Mouse (Mus musculus) bone marrow, adult 2 months (tissue): ENCODE measurements at regions not wholly inside any gene's neighbourhood (a gene's known extent, or its start where the extent isn't known, plus 50 kb on each side); places are given as distances from the start of the nearest gene placed in this dataset.

Source experiments
- H3K27ac ChIP-seq: fragments of 200-500 bp; 2 replicates; pipeline ENCODE4 v1.5.1; 2012; ENCODE audit warnings: low read depth, mild to moderate bottlenecking, control low read depth, inconsistent platforms, low read length; ENCODE audit not compliant: control insufficient read depth, poor library complexity, insufficient read depth
- H3K4me1 ChIP-seq: fragments of 200-500 bp; 2 replicates; pipeline ENCODE4 v1.6.1; 2011; ENCODE audit warnings: low read length; ENCODE audit not compliant: control insufficient read depth, insufficient read depth
- H3K4me3 ChIP-seq: fragments of 200-500 bp; replicated peaks from 2 replicates; pipeline ENCODE3; 2011; ENCODE audit warnings: mild to moderate bottlenecking, low read depth, low read length, control low read depth; ENCODE audit not compliant: control insufficient read depth
- CTCF ChIP-seq: fragments of 200-500 bp; IDR thresholded peaks from 2 replicates; pipeline ENCODE4 v1.5.1; 2011; ENCODE audit warnings: low read length, control low read depth; ENCODE audit not compliant: control insufficient read depth, insufficient read depth
- POLR2A ChIP-seq: fragments of 200-500 bp; IDR thresholded peaks from 2 replicates; pipeline ENCODE4 v1.6.1; 2011; ENCODE audit warnings: low read depth, mild to moderate bottlenecking, control low read depth, low read length, borderline replicate concordance; ENCODE audit not compliant: control insufficient read depth
- WGBS: fragments of 180-500 bp; shearing (Covaris S2); methylation state at CpG from one replicate; pipeline ENCODE4 v1.1.7; 2018; 5-methylcytosine and 5-hydroxymethylcytosine counted together

DNA sequence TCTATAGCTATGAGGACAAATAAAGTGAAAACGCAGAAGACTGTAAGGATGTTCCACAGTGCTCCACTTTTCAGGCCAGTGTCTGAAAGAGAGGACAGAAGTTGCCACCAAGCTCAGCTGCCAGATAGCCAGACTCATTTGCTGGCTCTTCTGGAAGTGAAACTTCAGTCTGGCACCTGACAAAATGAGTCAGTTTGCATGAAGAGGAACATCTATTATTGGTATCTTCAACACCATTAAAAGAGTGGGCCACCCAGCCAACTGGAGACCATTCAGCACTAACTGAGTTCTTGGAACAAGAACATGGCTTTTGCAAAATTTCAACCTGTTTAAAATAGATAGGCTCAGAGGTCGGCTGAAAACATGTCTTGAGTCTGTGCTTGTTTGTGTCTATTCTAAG lies 592.4 kb upstream of the Tbl1xr1 start:
- TF ChIP-seq POLR2A (no peak), CTCF (no peak)
- Histone ChIP-seq H3K4me3 (no peak overlapping the region), H3K27ac (no peak overlapping the region), H3K4me1 (no peaks in the 10 kb centered on the region)
- WGBS = 61% methylated on average over 2 of the region's 2 CpGs

GRCm38 (mm10) chr3:21485454-21485853 lies 591.0 kb upstream of the Tbl1xr1 start:
- Histone ChIP-seq H3K4me3 (no peak overlapping the region), H3K27ac (no peak overlapping the region), H3K4me1 (no peaks in the 10 kb centered on the region)
- TF ChIP-seq POLR2A (no peak), CTCF (no peak)

DNA sequence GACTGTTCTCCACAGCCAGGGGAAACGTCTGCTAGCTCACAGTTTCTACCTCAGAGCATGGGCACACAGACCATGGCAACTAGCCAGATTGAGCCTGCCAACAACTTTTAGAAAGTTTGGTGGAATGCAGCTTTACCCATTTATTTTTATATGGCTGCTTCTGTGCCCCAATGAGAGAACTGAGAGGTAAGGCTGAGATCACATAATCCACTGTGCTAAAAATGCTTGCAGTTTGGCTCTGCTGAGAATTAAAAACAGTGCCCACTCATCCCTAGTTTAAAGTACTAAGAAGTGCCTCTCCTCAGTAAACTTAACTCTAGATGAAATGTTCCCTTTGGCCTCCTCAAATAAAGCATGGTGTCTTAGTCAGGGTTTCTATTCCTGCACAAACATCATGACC lies 586.9 kb upstream of the Tbl1xr1 start:
- H3K4me1 ChIP-seq = no peaks in the 10 kb centered on the region
- H3K27ac ChIP-seq = no peak overlapping the region
- H3K4me3 ChIP-seq = no peak overlapping the region
- WGBS = 82% methylated on average over 1 of the region's 1 CpGs
- TF ChIP-seq POLR2A (no peak), CTCF (no peak)

DNA sequence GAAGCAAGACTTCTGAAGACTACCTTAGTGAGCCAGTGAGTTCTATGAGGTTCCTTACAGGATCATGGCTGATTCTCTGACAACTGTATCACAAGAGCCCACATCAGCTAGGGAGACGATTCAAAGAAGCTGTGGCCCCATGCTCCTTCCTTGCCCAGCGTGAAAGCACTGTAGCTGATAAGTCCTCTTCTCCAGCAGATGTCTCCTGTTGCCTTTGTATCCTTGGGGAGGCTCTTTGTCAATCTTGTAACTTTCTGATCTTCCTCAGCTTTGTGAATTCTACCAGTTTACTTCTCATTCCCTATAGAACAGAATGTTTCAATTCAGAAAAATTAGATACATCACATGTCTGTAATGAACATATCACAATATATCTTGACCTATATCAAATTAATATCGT lies 584.0 kb upstream of the Tbl1xr1 start:
- H3K4me3 ChIP-seq = no peak overlapping the region
- TF ChIP-seq POLR2A (no peak), CTCF (no peak)
- WGBS = 66% methylated on average over 3 of the region's 3 CpGs
- no peaks in the 10 kb centered on the region for H3K4me1 ChIP-seq
- no peak overlapping the region for H3K27ac ChIP-seq

DNA sequence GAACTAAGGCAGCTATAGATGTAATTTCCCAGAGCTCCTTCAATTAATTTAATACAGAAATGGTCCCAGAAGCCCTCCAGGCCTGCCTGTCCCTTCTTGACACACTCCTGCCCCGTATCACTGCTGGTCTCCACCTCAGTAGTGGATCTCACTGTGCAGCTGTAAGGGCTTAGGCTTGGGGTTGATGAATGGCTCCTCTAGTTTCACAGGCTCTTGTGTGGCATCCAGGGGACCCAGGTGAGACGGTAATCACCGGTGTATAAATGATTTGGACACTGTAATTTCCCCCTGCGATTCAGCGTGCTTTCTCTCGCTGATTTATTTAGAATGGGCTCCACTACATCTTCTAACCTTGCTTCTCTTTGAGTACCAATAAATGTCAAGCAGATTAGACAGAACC lies 583.1 kb upstream of the Tbl1xr1 start:
- 83% methylated on average over 6 of the region's 6 CpGs for WGBS
- Histone ChIP-seq H3K27ac (no peak overlapping the region), H3K4me1 (no peaks in the 10 kb centered on the region), H3K4me3 (no peak overlapping the region)
- no peak for TF ChIP-seq CTCF
- TF ChIP-seq POLR2A = no peak

DNA sequence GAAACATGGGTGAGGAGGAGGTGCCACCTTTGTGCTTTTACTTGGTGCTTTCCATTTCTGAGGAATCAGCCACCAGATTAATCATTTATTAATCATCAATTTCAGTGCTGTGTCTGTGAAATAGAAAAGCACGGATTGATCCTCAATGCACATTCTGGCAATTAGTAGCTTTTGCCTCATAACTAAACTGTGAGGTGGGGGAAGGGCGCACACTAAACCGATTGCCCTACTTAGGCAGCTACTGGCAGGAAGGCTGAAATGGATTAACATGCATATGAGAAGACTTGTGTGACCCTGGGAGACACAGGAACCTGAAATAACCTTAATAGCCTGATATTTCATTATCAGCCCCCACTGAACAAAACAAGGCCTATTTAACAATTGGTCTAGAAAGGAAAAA lies 581.5 kb upstream of the Tbl1xr1 start:
- no peaks in the 10 kb centered on the region for H3K4me1 ChIP-seq
- no peak overlapping the region for H3K27ac ChIP-seq
- H3K4me3 ChIP-seq = no peak overlapping the region
- 66% methylated on average over 3 of the region's 3 CpGs for WGBS
- TF ChIP-seq CTCF (no peak), POLR2A (no peak)

DNA sequence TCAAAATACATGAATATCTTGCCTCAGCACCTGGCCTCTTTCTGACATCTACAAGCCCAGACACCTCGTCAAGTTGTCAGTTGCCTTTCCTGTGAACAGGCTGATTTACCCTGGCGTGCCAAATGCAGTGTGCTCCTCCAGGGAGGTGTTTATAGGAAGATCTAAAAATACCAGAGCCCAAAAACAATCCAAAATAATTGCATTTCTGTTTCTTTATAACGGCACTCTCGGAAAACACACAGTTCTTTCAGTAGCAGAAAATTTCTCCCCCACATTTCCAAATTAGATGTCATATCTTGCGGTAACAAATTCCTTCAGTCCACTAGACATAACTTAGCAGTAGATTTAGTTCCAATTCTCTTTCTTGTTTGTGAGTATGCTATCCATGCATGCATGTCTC lies 580.8 kb upstream of the Tbl1xr1 start:
- TF ChIP-seq CTCF (no peak), POLR2A (no peak)
- 49% methylated on average over 5 of the region's 5 CpGs for WGBS
- H3K4me1 ChIP-seq = no peaks in the 10 kb centered on the region
- no peak overlapping the region for H3K4me3 ChIP-seq
- H3K27ac ChIP-seq = no peak overlapping the region

DNA sequence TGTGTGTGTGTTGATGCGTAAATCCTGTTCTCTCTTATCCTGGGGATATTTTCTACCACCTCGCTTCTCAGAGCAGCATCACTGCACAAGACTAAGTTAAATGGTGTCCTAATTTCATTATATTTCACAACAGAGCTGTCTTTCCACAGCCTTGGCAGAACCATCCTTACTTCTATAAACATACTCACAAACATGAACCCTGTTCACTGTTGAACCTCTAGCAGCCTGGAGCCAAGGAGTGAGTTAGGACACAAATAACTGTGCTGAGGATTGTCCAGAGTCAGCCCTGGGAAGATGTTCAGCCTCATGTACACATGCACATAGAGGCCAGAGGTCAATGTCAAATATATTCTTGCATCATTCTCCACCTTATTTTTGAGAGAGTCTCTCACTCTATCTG lies 580.3 kb upstream of the Tbl1xr1 start:
- Histone ChIP-seq H3K27ac (no peak overlapping the region), H3K4me3 (no peak overlapping the region), H3K4me1 (no peaks in the 10 kb centered on the region)
- WGBS = 72% methylated on average over 2 of the region's 2 CpGs
- TF ChIP-seq CTCF = no peak
- TF ChIP-seq POLR2A = no peak

DNA sequence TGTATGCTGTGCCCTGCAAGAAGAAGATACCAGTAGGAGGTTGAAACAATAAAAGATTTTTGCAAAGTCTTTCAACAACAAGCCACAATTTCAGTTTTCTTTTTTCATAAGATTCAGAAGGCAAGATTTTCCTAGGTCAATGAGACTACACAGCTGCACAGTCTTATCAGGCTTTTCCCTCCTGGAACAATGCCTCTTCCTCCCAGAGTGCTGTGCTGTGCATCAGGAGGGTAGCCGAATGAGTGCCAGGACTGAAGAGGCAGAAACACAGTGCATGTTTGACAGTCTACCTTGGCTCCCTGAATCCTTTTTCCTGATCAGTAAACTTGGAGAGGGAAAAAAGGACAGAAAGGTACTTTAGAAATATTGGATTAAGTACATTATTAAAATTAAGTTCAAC lies 579.4 kb upstream of the Tbl1xr1 start:
- TF ChIP-seq POLR2A = no peak
- no peak for TF ChIP-seq CTCF
- no peak overlapping the region for H3K27ac ChIP-seq
- 66% methylated on average over 1 of the region's 1 CpGs for WGBS
- no peak overlapping the region for H3K4me3 ChIP-seq
- H3K4me1 ChIP-seq = no peaks in the 10 kb centered on the region
